Comparison of ENCODE assay signal across 9 mouse cellular contexts in genomic region chr2:35661454-35662000, GRCm38 (mm10).
DNase-seq lines count a peak whose midpoint lies in the region; ATAC-seq and TF ChIP-seq lines count a peak whose summit lies in the region.
"Had no signal": no experiment of that assay in that cellular context is flagged by ENCODE, and none has a peak within 500 bp of the region (broad histone marks: within the 10 kb centered on the region; RNA-seq: fewer than 3 reads in every experiment).

No protein-coding gene starts in this region.

- H3K9me3 ChIP-seq in intestine, embryonic 14.5 days (ENCODE audit: control insufficient read depth, low read length): no peaks in the 10 kb centered on the region
- no peaks in the 10 kb centered on the region for H3K9me3 ChIP-seq in liver, embryonic 11.5 days (ENCODE audit: control insufficient read depth, low read length)

- no peak for TF ChIP-seq CTCF in gastrocnemius, adult 2 months (IDR thresholded peaks at IDR 0.05)
- no peak for TF ChIP-seq CTCF in bone marrow, adult 2 months (IDR thresholded peaks at IDR 0.05; ENCODE audit: control insufficient read depth, insufficient read depth, low read length)

- ATAC-seq in granulocyte monocyte progenitor cell, adult 5-6 weeks (replicated peaks; ENCODE audit: poor library complexity, severe bottlenecking): peak; percentile 78
- peak; percentile 48 for ATAC-seq in intestine, embryonic 14.5 days (replicated peaks; ENCODE audit: low FRiP score, low TSS enrichment, low read depth)
- ATAC-seq in liver, embryonic 11.5 days (replicated peaks; ENCODE audit: low FRiP score): peak; percentile 32
- peak; percentile 20; the same call in 1 of the 2 replicates for ATAC-seq in monocyte, adult 5-6 weeks (replicated peaks; ENCODE audit: insufficient number of reproducible peaks, low FRiP score, low TSS enrichment, poor library complexity, severe bottlenecking)

- peak overlapping the region; percentile 80 for H3K4me2 ChIP-seq in intestine, embryonic 14.5 days (ENCODE audit: low read length)
- peak overlapping the region; percentile 84 for H3K4me2 ChIP-seq in liver, embryonic 11.5 days

- peak; percentile 77 for DNase-seq in gastrocnemius, adult 2 months
- no peak for DNase-seq in gastrocnemius, adult 8-10 months (ENCODE audit: low spot score in 2 of 2)
- peak; percentile 77 for DNase-seq in intestine, embryonic 14.5 days (ENCODE audit: low spot score)
- DNase-seq in liver, embryonic 11.5 days (ENCODE audit: low spot score): peak; percentile 55
- DNase-seq in testis, postnatal 10 days (ENCODE audit: low spot score): peak; percentile 73

- peak overlapping the region; percentile 76 for H3K4me3 ChIP-seq in gastrocnemius, adult 2 months
- peak overlapping the region; percentile 86 for H3K4me3 ChIP-seq in bone marrow, adult 2 months (replicated peaks; ENCODE audit: control insufficient read depth, low read depth, low read length)
- H3K4me3 ChIP-seq in intestine, embryonic 14.5 days (ENCODE audit: low read depth, low read length): peak overlapping the region; percentile 60
- peak overlapping the region; percentile 67 for H3K4me3 ChIP-seq in liver, embryonic 11.5 days (ENCODE audit: low read depth, low read length)

- under 1% methylated on average over 51 of the region's 51 CpGs for WGBS in bone marrow, adult 2 months
- 0% methylated on average over 46 of the region's 51 CpGs for WGBS in intestine, embryonic 14.5 days
- under 1% methylated on average over 40 of the region's 51 CpGs for WGBS in liver, embryonic 11.5 days

- H3K9ac ChIP-seq in intestine, embryonic 14.5 days (ENCODE audit: low read length): peak overlapping the region; percentile 76
- H3K9ac ChIP-seq in liver, embryonic 11.5 days (ENCODE audit: low read depth, low read length): peak overlapping the region; percentile 71

- no peaks in the 10 kb centered on the region for H3K27me3 ChIP-seq in intestine, embryonic 14.5 days (replicated peaks; ENCODE audit: control insufficient read depth, insufficient read depth, low read length)
- peaks cover 35% of the 10 kb centered on the region for H3K27me3 ChIP-seq in liver, embryonic 11.5 days (replicated peaks; ENCODE audit: control insufficient read depth, insufficient read depth, low read length)

- peak overlapping the region; percentile 75 for H3K27ac ChIP-seq in gastrocnemius, adult 2 months
- peak overlapping the region; percentile 86 for H3K27ac ChIP-seq in bone marrow, adult 2 months (ENCODE audit: control insufficient read depth, insufficient read depth, low read depth, low read length, poor library complexity)
- H3K27ac ChIP-seq in intestine, embryonic 14.5 days (ENCODE audit: low read depth): peak overlapping the region; percentile 82
- peak overlapping the region; percentile 32; the same call in 1 of the 2 replicates for H3K27ac ChIP-seq in liver, embryonic 11.5 days (ENCODE audit: low read depth, low read length)
- H3K27ac ChIP-seq: macrophage had no signal

- H3K4me1 ChIP-seq in bone marrow, adult 2 months (ENCODE audit: control insufficient read depth, insufficient read depth, low read length): peaks cover 2% of the 10 kb centered on the region
- H3K4me1 ChIP-seq in intestine, embryonic 14.5 days (replicated peaks; ENCODE audit: control insufficient read depth, insufficient read depth, low read length): peaks cover 40% of the 10 kb centered on the region
- H3K4me1 ChIP-seq in liver, embryonic 11.5 days (replicated peaks; ENCODE audit: control insufficient read depth, insufficient read depth, low read length): peaks cover 18% of the 10 kb centered on the region

- 0 out of 2 replicates have a peak, but pooled peaks cover under 1% of the 10 kb centered on the region for H3K36me3 ChIP-seq in intestine, embryonic 14.5 days (ENCODE audit: control insufficient read depth, insufficient read depth, low read length)
- H3K36me3 ChIP-seq in liver, embryonic 11.5 days (ENCODE audit: control insufficient read depth, insufficient read depth, low read length): no peaks in the 10 kb centered on the region

- intact Hi-C loops in gastrocnemius, adult 2 months (cut with DNase I): loop anchor here (5.0 kb wide), 1 partner anchor 36 kb away; no protein-coding TSS in a partner anchor

- peak; percentile 31; the same call in 1 of the 2 replicates for TF ChIP-seq POLR2A in bone marrow, adult 2 months (IDR thresholded peaks at IDR 0.05; ENCODE audit: borderline replicate concordance, control insufficient read depth, low read depth, low read length)

Comparison
In these comparisons a context has a peak if more than half of its experiments do, and no peak if none do; other contexts are left out.
1. DNase-seq: peak in gastrocnemius, adult 2 months (single experiment), intestine, embryonic 14.5 days (single experiment), liver, embryonic 11.5 days (single experiment) and testis, postnatal 10 days (single experiment); none in gastrocnemius, adult 8-10 months (0 of 2).
2. H3K27ac ChIP-seq: peak in every context shown above with its lines; median percentile 86 in bone marrow, adult 2 months; 82 in intestine, embryonic 14.5 days; 75 in gastrocnemius, adult 2 months; 32 in liver, embryonic 11.5 days.
3. ATAC-seq: peak in every context shown above with its lines; median percentile 78 in granulocyte monocyte progenitor cell, adult 5-6 weeks; 48 in intestine, embryonic 14.5 days; 32 in liver, embryonic 11.5 days; 20 in monocyte, adult 5-6 weeks.
4. Peak in every context shown above with its lines, with median percentiles within 50 percentile points of each other: H3K4me3 ChIP-seq.